Comparison of ENCODE assay signal across 11 mouse cellular contexts in genomic region chrX:12466312-12466711, GRCm38 (mm10).
DNase-seq lines count a peak whose midpoint lies in the region; ATAC-seq and TF ChIP-seq lines count a peak whose summit lies in the region.
"Had no signal": no experiment of that assay in that cellular context is flagged by ENCODE, and none has a peak within 500 bp of the region (broad histone marks: within the 10 kb centered on the region; RNA-seq: fewer than 3 reads in every experiment).

No protein-coding gene starts in this region.

- peak overlapping the region; percentile 0; the same call in 1 of the 2 replicates for H3K27ac ChIP-seq in lung, embryonic 15.5 days
- peak overlapping the region; percentile 39; the same call in 1 of the 2 replicates for H3K27ac ChIP-seq in embryonic facial prominence, embryonic 14.5 days (replicated peaks; ENCODE audit: low read depth, low read length)
- no peak overlapping the region for H3K27ac ChIP-seq in thymus, adult 2 months (ENCODE audit: control insufficient read depth, insufficient read depth, low read length)
- H3K27ac ChIP-seq: forebrain, embryonic 15.5 days had no signal

- 42% methylated on average over 10 of the region's 10 CpGs for WGBS in lung, embryonic 15.5 days
- WGBS in lung, adult 2 months: 72% methylated on average over 10 of the region's 10 CpGs
- WGBS in embryonic facial prominence, embryonic 14.5 days: 36% methylated on average over 7 of the region's 10 CpGs
- WGBS in thymus, adult 2 months: 92% methylated on average over 10 of the region's 10 CpGs

- peak; percentile 33; the same call in 1 of the 2 replicates for ATAC-seq in lung, embryonic 15.5 days (ENCODE audit: borderline replicate concordance, extremely low read depth, low FRiP score, low TSS enrichment)
- ATAC-seq in embryonic facial prominence, embryonic 14.5 days (ENCODE audit: low read depth): peak; percentile 81
- ATAC-seq: forebrain, embryonic 15.5 days had no signal

- no peak for TF ChIP-seq POLR2A in lung, adult 2 months (IDR thresholded peaks at IDR 0.05; ENCODE audit: borderline replicate concordance, extremely low read depth, low read depth, low read length)
- no peak for TF ChIP-seq POLR2A in thymus, adult 2 months (IDR thresholded peaks at IDR 0.05; ENCODE audit: control insufficient read depth, extremely low read depth, insufficient read depth, low read length, poor library complexity)

- no peaks in the 10 kb centered on the region for H3K9me3 ChIP-seq in lung, embryonic 15.5 days
- H3K9me3 ChIP-seq in embryonic facial prominence, embryonic 14.5 days (ENCODE audit: control insufficient read depth, low read length): no peaks in the 10 kb centered on the region
- H3K9me3 ChIP-seq: forebrain, embryonic 15.5 days; G1E; stomach, embryonic 15.5 days had no signal

- no peak for TF ChIP-seq CTCF in lung, adult 2 months (IDR thresholded peaks at IDR 0.05; ENCODE audit: insufficient read depth, low read length)
- TF ChIP-seq CTCF in thymus, adult 2 months (IDR thresholded peaks at IDR 0.05; ENCODE audit: borderline replicate concordance, control insufficient read depth, extremely low read depth, insufficient read depth, low read length, poor library complexity): no peak

- H3K4me3 ChIP-seq in lung, embryonic 15.5 days: no peak overlapping the region
- no peak overlapping the region for H3K4me3 ChIP-seq in lung, adult 2 months (replicated peaks; ENCODE audit: extremely low read depth, low read depth, low read length)
- no peak overlapping the region for H3K4me3 ChIP-seq in embryonic facial prominence, embryonic 14.5 days (ENCODE audit: low read depth, low read length)
- H3K4me3 ChIP-seq in thymus, adult 2 months (ENCODE audit: control insufficient read depth, insufficient read depth, low read length): no peak overlapping the region
- H3K4me3 ChIP-seq: forebrain, embryonic 15.5 days; stomach, embryonic 15.5 days had no signal

- H3K9ac ChIP-seq in lung, embryonic 15.5 days: no peak overlapping the region
- H3K9ac ChIP-seq in embryonic facial prominence, embryonic 14.5 days (ENCODE audit: low read depth, low read length): no peak overlapping the region
- H3K9ac ChIP-seq: forebrain, embryonic 15.5 days; stomach, embryonic 15.5 days had no signal

- no peak overlapping the region for H3K4me2 ChIP-seq in lung, embryonic 15.5 days
- H3K4me2 ChIP-seq in embryonic facial prominence, embryonic 14.5 days (ENCODE audit: low read depth, low read length): no peak overlapping the region
- H3K4me2 ChIP-seq: forebrain, embryonic 15.5 days; stomach, embryonic 15.5 days had no signal

- H3K36me3 ChIP-seq in lung, embryonic 15.5 days: no peaks in the 10 kb centered on the region
- no peaks in the 10 kb centered on the region for H3K36me3 ChIP-seq in embryonic facial prominence, embryonic 14.5 days (ENCODE audit: control insufficient read depth, insufficient read depth, low read length)
- no peaks in the 10 kb centered on the region for H3K36me3 ChIP-seq in thymus, adult 2 months (ENCODE audit: control insufficient read depth, insufficient read depth, low read length)
- H3K36me3 ChIP-seq: forebrain, embryonic 15.5 days; G1E; stomach, embryonic 15.5 days had no signal

- H3K27me3 ChIP-seq in lung, embryonic 15.5 days: no peaks in the 10 kb centered on the region; the same call in 1 of the 2 replicates
- no peaks in the 10 kb centered on the region; the same call in 1 of the 2 replicates for H3K27me3 ChIP-seq in embryonic facial prominence, embryonic 14.5 days (replicated peaks; ENCODE audit: control insufficient read depth, insufficient read depth, low read length)
- H3K27me3 ChIP-seq in thymus, adult 2 months (ENCODE audit: control insufficient read depth, insufficient read depth, low read length): no peaks in the 10 kb centered on the region
- H3K27me3 ChIP-seq: forebrain, embryonic 15.5 days; stomach, embryonic 15.5 days had no signal

- peaks cover 19% of the 10 kb centered on the region for H3K4me1 ChIP-seq in lung, embryonic 15.5 days
- H3K4me1 ChIP-seq in lung, adult 2 months (ENCODE audit: control insufficient read depth, insufficient read depth, low read length): peaks cover 3% of the 10 kb centered on the region; the same call in 1 of the 2 replicates
- H3K4me1 ChIP-seq in embryonic facial prominence, embryonic 14.5 days (ENCODE audit: control insufficient read depth, insufficient read depth, low read length): 0 out of 2 replicates have a peak, but pooled peaks cover 7% of the 10 kb centered on the region
- peaks cover 28% of the 10 kb centered on the region for H3K4me1 ChIP-seq in thymus, adult 2 months (replicated peaks; ENCODE audit: control insufficient read depth, insufficient read depth, low read length)

- DNase-seq in lung, adult 2 months: no peak
- peak; percentile 65 for DNase-seq in embryonic facial prominence, embryonic 14.5 days (ENCODE audit: low spot score)
- DNase-seq in kidney, postnatal 25 days: peak; percentile 28 to 43
- peak; percentile 83 for DNase-seq in retina, embryonic 14.5 days (ENCODE audit: low spot score)
- no peak for DNase-seq in urinary bladder, postnatal 10 days (ENCODE audit: low spot score)
- DNase-seq in thymus, adult 2 months: no peak
- DNase-seq in thymus, adult 18-20 months: no peak

Comparison
In these comparisons a context has a peak if more than half of its experiments do, and no peak if none do; other contexts are left out.
1. DNase-seq: peak in embryonic facial prominence, embryonic 14.5 days (single experiment), kidney, postnatal 25 days (2 of 2) and retina, embryonic 14.5 days (single experiment); none in lung, adult 2 months (single experiment), urinary bladder, postnatal 10 days (single experiment), thymus, adult 2 months (single experiment) and thymus, adult 18-20 months (0 of 2).